Mouse (Mus musculus): ENCODE measurements at regions not wholly inside any gene's neighbourhood (a gene's known extent, or its start where the extent isn't known, plus 50 kb on each side); places are given as distances from the start of the nearest gene placed in this dataset.

GRCm38 (mm10) chr6:89240168-89240705 is 122.2 kb downstream of the Plxna1 start:
- peaks cover 8% of the 10 kb centered on the region for H3K9me3 ChIP-seq (replicated peaks; ENCODE audit: low read length)
- TF ChIP-seq ZC3H11A (IDR thresholded peaks at IDR 0.05; ENCODE audit: low read depth, low read length) (no peak), CHD2 (IDR thresholded peaks at IDR 0.05; ENCODE audit: low read length) (no peak), IRF4 (IDR thresholded peaks at IDR 0.05; ENCODE audit: low read depth, low read length) (no peak), ZKSCAN1 (IDR thresholded peaks at IDR 0.05; ENCODE audit: borderline replicate concordance, low read depth, low read length) (no peak)
- no peak overlapping the region for H3K4me2 ChIP-seq (ENCODE audit: insufficient read depth, low read depth, poor library complexity, severe bottlenecking)
- H3K36me3 ChIP-seq (replicated peaks in 1 of 2; ENCODE audit: control insufficient read depth in 1 of 2, insufficient read depth in 1 of 2, low read length in 1 of 2), result no peaks in the 10 kb centered on the region
- no peak overlapping the region for H3K9ac ChIP-seq (ENCODE audit: insufficient read depth, low read depth)
- dilution Hi-C loops (cut with MboI; ENCODE audit: extremely low pct_ligation_motif_present, extremely low pct_unique_long_range_greater_than_20kb, low sequenced_read_pairs) (no loop called here), in situ Hi-C loops (cut with MboI; ENCODE audit: low pct_ligation_motif_present, low pct_unique_long_range_greater_than_20kb, low sequenced_read_pairs) (loop anchor here (25.0 kb wide), 1 partner anchor 103 kb away; no protein-coding TSS in a partner anchor)
- H3K4me3 ChIP-seq (replicated peaks in 1 of 3; ENCODE audit: low read depth in 2 of 3, low read length in 2 of 3, poor library complexity in 1 of 3), result no peak overlapping the region
- H3K4me1 ChIP-seq (ENCODE audit: control insufficient read depth in 1 of 2, insufficient read depth in 2 of 2), result peaks cover 0 to 13% of the 10 kb centered on the region in 2 experiments; a peak in 2 of 4 replicates
- H3K27ac ChIP-seq (ENCODE audit: insufficient read depth, low read depth), result no peak overlapping the region
- H3K79me2 ChIP-seq (replicated peaks; ENCODE audit: control insufficient read depth, extremely low read depth, insufficient read depth, poor library complexity, severe bottlenecking), result no peaks in the 10 kb centered on the region
- no peak for DNase-seq (ENCODE audit: extremely low read depth)
- H3K27me3 ChIP-seq (replicated peaks), result peaks cover 9% of the 10 kb centered on the region

GRCm38 (mm10) chr6:89242371-89243288 is 119.8 kb downstream of the Plxna1 start:
- DNase-seq (ENCODE audit: extremely low read depth), result no peak
- H3K9me3 ChIP-seq (replicated peaks; ENCODE audit: low read length), result peaks cover 8% of the 10 kb centered on the region
- in situ Hi-C loops (cut with MboI; ENCODE audit: low pct_ligation_motif_present, low pct_unique_long_range_greater_than_20kb, low sequenced_read_pairs) (loop anchor here (25.0 kb wide), 1 partner anchor 105 kb away; no protein-coding TSS in a partner anchor), dilution Hi-C loops (cut with MboI; ENCODE audit: extremely low pct_ligation_motif_present, extremely low pct_unique_long_range_greater_than_20kb, low sequenced_read_pairs) (no loop called here)
- no peaks in the 10 kb centered on the region for H3K36me3 ChIP-seq (replicated peaks in 1 of 2; ENCODE audit: control insufficient read depth in 1 of 2, insufficient read depth in 1 of 2, low read length in 1 of 2)
- no peak overlapping the region for H3K4me3 ChIP-seq (replicated peaks in 1 of 3; ENCODE audit: low read depth in 2 of 3, low read length in 2 of 3, poor library complexity in 1 of 3)
- H3K27ac ChIP-seq (ENCODE audit: insufficient read depth, low read depth), result no peak overlapping the region
- H3K4me2 ChIP-seq (ENCODE audit: insufficient read depth, low read depth, poor library complexity, severe bottlenecking), result no peak overlapping the region
- no peak overlapping the region for H3K9ac ChIP-seq (ENCODE audit: insufficient read depth, low read depth)
- peaks cover 3 to 10% of the 10 kb centered on the region in 2 experiments; a peak in 3 of 4 replicates for H3K4me1 ChIP-seq (ENCODE audit: control insufficient read depth in 1 of 2, insufficient read depth in 2 of 2)
- TF ChIP-seq SMC3 (IDR thresholded peaks at IDR 0.05; ENCODE audit: low read depth, low read length) (no peak), ETS1 (conservative IDR thresholded peaks at IDR 0.05; ENCODE audit: low read depth, low read length) (no peak), MAFK (IDR thresholded peaks at IDR 0.05; ENCODE audit: insufficient replicate concordance, low read length) (0 out of 2 replicates have a peak, but pooled peaks have one; percentile 19)
- no peaks in the 10 kb centered on the region for H3K79me2 ChIP-seq (replicated peaks; ENCODE audit: control insufficient read depth, extremely low read depth, insufficient read depth, poor library complexity, severe bottlenecking)
- H3K27me3 ChIP-seq (replicated peaks), result peaks cover 9% of the 10 kb centered on the region

- Histone ChIP-seq H3K27me3 (replicated peaks) (peaks cover 4% of the 10 kb centered on the region), H3K27ac (ENCODE audit: insufficient read depth, low read depth) (no peak overlapping the region), H3K9me3 (replicated peaks; ENCODE audit: low read length) (peaks cover 8% of the 10 kb centered on the region), H3K36me3 (replicated peaks in 1 of 2; ENCODE audit: control insufficient read depth in 1 of 2, insufficient read depth in 1 of 2, low read length in 1 of 2) (no peaks in the 10 kb centered on the region), H3K79me2 (replicated peaks; ENCODE audit: control insufficient read depth, extremely low read depth, insufficient read depth, poor library complexity, severe bottlenecking) (no peaks in the 10 kb centered on the region), H3K4me3 (replicated peaks in 1 of 3; ENCODE audit: low read depth in 2 of 3, low read length in 2 of 3, poor library complexity in 1 of 3) (no peak overlapping the region), H3K4me2 (ENCODE audit: insufficient read depth, low read depth, poor library complexity, severe bottlenecking) (no peak overlapping the region), H3K4me1 (ENCODE audit: control insufficient read depth in 1 of 2, insufficient read depth in 2 of 2) (peaks cover 0 to 10% of the 10 kb centered on the region in 2 experiments; a peak in 3 of 4 replicates), H3K9ac (ENCODE audit: insufficient read depth, low read depth) (no peak overlapping the region)
- in situ Hi-C loops (cut with MboI; ENCODE audit: low pct_ligation_motif_present, low pct_unique_long_range_greater_than_20kb, low sequenced_read_pairs) (loop anchor here (25.0 kb wide), 1 partner anchor 108 kb away; no protein-coding TSS in a partner anchor), dilution Hi-C loops (cut with MboI; ENCODE audit: extremely low pct_ligation_motif_present, extremely low pct_unique_long_range_greater_than_20kb, low sequenced_read_pairs) (no loop called here)
- DNase-seq (ENCODE audit: extremely low read depth), result no peak
- TF ChIP-seq ETS1 (conservative IDR thresholded peaks at IDR 0.05; ENCODE audit: low read depth, low read length) (no peak), BHLHE40 (IDR thresholded peaks at IDR 0.05; ENCODE audit: low read depth, low read length) (no peak), NRF1 (IDR thresholded peaks at IDR 0.05; ENCODE audit: low read depth, low read length) (no peak), SMC3 (IDR thresholded peaks at IDR 0.05; ENCODE audit: low read depth, low read length) (peak; percentile 40), EP300 (IDR thresholded peaks at IDR 0.05; ENCODE audit: low read length) (no peak), UBTF (IDR thresholded peaks at IDR 0.05; ENCODE audit: low read depth, low read length) (no peak), TBP (conservative IDR thresholded peaks at IDR 0.05; ENCODE audit: low read depth, low read length) (no peak), ZC3H11A (IDR thresholded peaks at IDR 0.05; ENCODE audit: low read depth, low read length) (no peak), CTCF (conservative IDR thresholded peaks at IDR 0.05 in 1 of 2, IDR thresholded peaks at IDR 0.05 in 1 of 2; ENCODE audit: low read depth in 2 of 2, low read length in 2 of 2) (peak in 1 of 2 experiments; percentile 18; a peak in 1 of 4 replicates), TCF12 (IDR thresholded peaks at IDR 0.05; ENCODE audit: low read depth, low read length) (no peak), ZMIZ1 (IDR thresholded peaks at IDR 0.05; ENCODE audit: low read depth, low read length) (no peak), MEF2A (IDR thresholded peaks at IDR 0.05; ENCODE audit: borderline replicate concordance, low read depth, low read length) (no peak), MAZ (IDR thresholded peaks at IDR 0.05; ENCODE audit: low read depth, low read length) (no peak), ELF1 (IDR thresholded peaks at IDR 0.05; ENCODE audit: low read depth, low read length) (no peak), RAD21 (IDR thresholded peaks at IDR 0.05; ENCODE audit: low read depth, low read length) (peak; percentile 24), CHD1 (IDR thresholded peaks at IDR 0.05; ENCODE audit: low read depth, low read length) (no peak), CHD2 (IDR thresholded peaks at IDR 0.05; ENCODE audit: low read length) (no peak), MYC (IDR thresholded peaks at IDR 0.05; ENCODE audit: low read depth, low read length) (no peak), ZNF384 (IDR thresholded peaks at IDR 0.05; ENCODE audit: low read depth, low read length) (no peak)
Observed at GRCm38 (mm10) chr6:89245506-89245905, 116.9 kb downstream of the Plxna1 start.

All from CH12.LX (cell line).